Mouse (Mus musculus) midbrain, embryonic 16.5 days (tissue): Measurements from ENCODE around the gene Kcnip3. TPM values are rescaled to one million over a fixed set of nuclear protein-coding genes. Genes with fewer than 3 reads are reported as not detected.

Experiments
- ATAC-seq: fragments of 200-750 bp; cut with Nextera tagmentation; 2 replicates; pipeline ENCODE4 v1.8.0; 2017; ENCODE audit warnings: moderate TSS enrichment
- H3K27ac ChIP-seq: fragments of 300-500 bp; sonication (generic); 2 replicates; pipeline ENCODE4 v1.5.1; 2014; ENCODE audit warnings: mild to moderate bottlenecking, low read length, mixed read lengths
- H3K27me3 ChIP-seq: fragments of 300-500 bp; sonication (generic); 2 replicates; pipeline ENCODE4 v1.6.1; 2014; ENCODE audit warnings: low read depth, low read length, mixed read lengths; ENCODE audit not compliant: control insufficient read depth, insufficient read depth
- H3K36me3 ChIP-seq: fragments of 300-500 bp; sonication (generic); 2 replicates; pipeline ENCODE4 v1.6.1; 2014; ENCODE audit warnings: mild to moderate bottlenecking, low read length, moderate library complexity, mixed read lengths; ENCODE audit not compliant: control insufficient read depth, insufficient read depth
- H3K4me1 ChIP-seq: fragments of 300-500 bp; sonication (generic); 2 replicates; pipeline ENCODE4 v1.6.1; 2014; ENCODE audit warnings: mild to moderate bottlenecking, low read length, mixed read lengths; ENCODE audit not compliant: control insufficient read depth, insufficient read depth
- H3K4me2 ChIP-seq: fragments of 300-500 bp; sonication (generic); 2 replicates; pipeline ENCODE4 v1.6.1; 2014; ENCODE audit warnings: mild to moderate bottlenecking, low read length, mixed read lengths
- H3K4me3 ChIP-seq: fragments of 300-500 bp; sonication (generic); 2 replicates; pipeline ENCODE4 v1.5.1; 2014; ENCODE audit warnings: low read depth, mild to moderate bottlenecking, low read length, moderate library complexity, mixed read lengths
- H3K9ac ChIP-seq: fragments of 300-500 bp; sonication (generic); 2 replicates; pipeline ENCODE4 v1.6.1; 2014; ENCODE audit warnings: low read depth, low read length, mixed read lengths
- H3K9me3 ChIP-seq: fragments of 300-500 bp; sonication (generic); replicated peaks from 2 replicates; pipeline ENCODE4 v1.6.1; 2014; ENCODE audit warnings: mild to moderate bottlenecking, low read length, mixed read lengths; ENCODE audit not compliant: control insufficient read depth, poor library complexity, severe bottlenecking
- WGBS: fragments of 180-500 bp; shearing (Covaris S2); extraction: QIAGEN DNeasy Blood & Tissue Kit; methylation state at CpG from one replicate; pipeline ENCODE4 v1.1.7; 2014; 5-methylcytosine and 5-hydroxymethylcytosine counted together
- polyA plus RNA-seq: library from polyadenylated mRNA; unstranded; fragments of >200 nt; fragmentation: Nextera tagmentation; extraction: Ambion mirVana; gene quantifications from 2 replicates; pipeline ENCODE4 v1.2.1, GENCODE M21; 2015

The Kcnip3 gene
- 9.1 and 13.0 TPM in 2 replicates for polyA plus RNA-seq

- Histone ChIP-seq H3K27me3 (no peaks in the 10 kb centered on the region), H3K4me1 (peaks cover 44% of the 10 kb centered on the region), H3K4me3 (peak within 1 kb of the TSS; percentile 40), H3K9me3 (no peaks in the 10 kb centered on the region), H3K9ac (peak within 1 kb of the TSS; percentile 72), H3K27ac (peak within 1 kb of the TSS; percentile 85), H3K4me2 (peak within 1 kb of the TSS; percentile 76), H3K36me3 (no peaks in the 10 kb centered on the region)
- 1% methylated on average over 10 of the region's 10 CpGs for WGBS
- peak; percentile 87 for ATAC-seq
These were observed at the start of gene Kcnip3 for GRCm38 (mm10) chr2:127522006-127522441. TSS of gene Kcnip3 (minus strand) at chr2:127522094.

- 7% methylated on average over 18 of the region's 18 CpGs for WGBS
- Histone ChIP-seq H3K27ac (no peak overlapping the region), H3K4me2 (peak overlapping the region; percentile 45), H3K4me3 (peak overlapping the region; percentile 29), H3K27me3 (peaks cover 2% of the 10 kb centered on the region; the same call in 1 of the 2 replicates), H3K9ac (peak overlapping the region; percentile 23; the same call in 1 of the 2 replicates), H3K4me1 (peaks cover 4% of the 10 kb centered on the region), H3K9me3 (no peaks in the 10 kb centered on the region), H3K36me3 (no peaks in the 10 kb centered on the region)
- peak; percentile 99 for ATAC-seq
These were observed 37.4 kb upstream of the Kcnip3 start for GRCm38 (mm10) chr2:127559070-127559966.

- H3K27me3 ChIP-seq = no peaks in the 10 kb centered on the region
- 62% methylated on average over 5 of the region's 5 CpGs for WGBS
- peak; percentile 32; the same call in 1 of the 2 replicates for ATAC-seq
These were observed 29.2 kb upstream of the Kcnip3 start for GRCm38 (mm10) chr2:127551078-127551477.

GRCm38 (mm10) chr2:127550446-127550845 is 28.6 kb upstream of the Kcnip3 start:
- Histone ChIP-seq H3K4me3 (no peak overlapping the region), H3K9me3 (no peaks in the 10 kb centered on the region), H3K27ac (no peak overlapping the region), H3K27me3 (no peaks in the 10 kb centered on the region), H3K4me1 (no peaks in the 10 kb centered on the region), H3K4me2 (no peak overlapping the region), H3K9ac (no peak overlapping the region), H3K36me3 (no peaks in the 10 kb centered on the region)
- ATAC-seq = no peak
- WGBS = 77% methylated on average over 1 of the region's 1 CpGs

More at GRCm38 (mm10) chr2:127551078-127551477, 29.2 kb upstream of the Kcnip3 start:
- Histone ChIP-seq H3K9me3 (no peaks in the 10 kb centered on the region), H3K27ac (no peak overlapping the region), H3K4me3 (no peak overlapping the region), H3K4me1 (no peaks in the 10 kb centered on the region), H3K9ac (no peak overlapping the region), H3K4me2 (no peak overlapping the region), H3K36me3 (no peaks in the 10 kb centered on the region)

GRCm38 (mm10) chr2:127549711-127550110 is 27.8 kb upstream of the Kcnip3 start:
- ATAC-seq = no peak
- Histone ChIP-seq H3K9me3 (no peaks in the 10 kb centered on the region), H3K4me1 (no peaks in the 10 kb centered on the region), H3K4me3 (no peak overlapping the region), H3K27ac (no peak overlapping the region), H3K36me3 (no peaks in the 10 kb centered on the region), H3K27me3 (no peaks in the 10 kb centered on the region), H3K9ac (no peak overlapping the region), H3K4me2 (no peak overlapping the region)

GRCm38 (mm10) chr2:127548342-127549074 is 26.6 kb upstream of the Kcnip3 start:
- H3K27me3 ChIP-seq = no peaks in the 10 kb centered on the region
- no peak overlapping the region for H3K4me3 ChIP-seq
- WGBS = 80% methylated on average over 5 of the region's 5 CpGs
- no peaks in the 10 kb centered on the region for H3K9me3 ChIP-seq
- H3K27ac ChIP-seq = no peak overlapping the region
- ATAC-seq = no peak
- H3K9ac ChIP-seq = no peak overlapping the region
- H3K4me2 ChIP-seq = no peak overlapping the region
- H3K4me1 ChIP-seq = no peaks in the 10 kb centered on the region
- H3K36me3 ChIP-seq = no peaks in the 10 kb centered on the region

GRCm38 (mm10) chr2:127541697-127542096 is 19.8 kb upstream of the Kcnip3 start:
- Histone ChIP-seq H3K4me3 (no peak overlapping the region), H3K4me1 (no peaks in the 10 kb centered on the region), H3K9me3 (no peaks in the 10 kb centered on the region), H3K4me2 (no peak overlapping the region), H3K27me3 (peaks cover 43% of the 10 kb centered on the region), H3K36me3 (no peaks in the 10 kb centered on the region), H3K27ac (no peak overlapping the region), H3K9ac (no peak overlapping the region)
- no peak for ATAC-seq
- WGBS = 86% methylated on average over 2 of the region's 2 CpGs

GRCm38 (mm10) chr2:127541185-127541584 is 19.3 kb upstream of the Kcnip3 start, which contains the start of gene Prom2:
TSS of gene Prom2 (minus strand) at chr2:127541467.
- Histone ChIP-seq H3K9ac (no peak within 1 kb of the TSS), H3K36me3 (no peaks in the 10 kb centered on the region), H3K9me3 (no peaks in the 10 kb centered on the region), H3K27me3 (peaks cover 43% of the 10 kb centered on the region), H3K4me3 (peak within 1 kb of the TSS; percentile 3; the same call in 1 of the 2 replicates), H3K4me2 (peak within 1 kb of the TSS; percentile 40), H3K4me1 (no peaks in the 10 kb centered on the region), H3K27ac (no peak within 1 kb of the TSS)
- no peak for ATAC-seq
- WGBS = 7% methylated on average over 28 of the region's 29 CpGs
